19 mouse cellular contexts compared by ENCODE assay signal in the genomic region with DNA sequence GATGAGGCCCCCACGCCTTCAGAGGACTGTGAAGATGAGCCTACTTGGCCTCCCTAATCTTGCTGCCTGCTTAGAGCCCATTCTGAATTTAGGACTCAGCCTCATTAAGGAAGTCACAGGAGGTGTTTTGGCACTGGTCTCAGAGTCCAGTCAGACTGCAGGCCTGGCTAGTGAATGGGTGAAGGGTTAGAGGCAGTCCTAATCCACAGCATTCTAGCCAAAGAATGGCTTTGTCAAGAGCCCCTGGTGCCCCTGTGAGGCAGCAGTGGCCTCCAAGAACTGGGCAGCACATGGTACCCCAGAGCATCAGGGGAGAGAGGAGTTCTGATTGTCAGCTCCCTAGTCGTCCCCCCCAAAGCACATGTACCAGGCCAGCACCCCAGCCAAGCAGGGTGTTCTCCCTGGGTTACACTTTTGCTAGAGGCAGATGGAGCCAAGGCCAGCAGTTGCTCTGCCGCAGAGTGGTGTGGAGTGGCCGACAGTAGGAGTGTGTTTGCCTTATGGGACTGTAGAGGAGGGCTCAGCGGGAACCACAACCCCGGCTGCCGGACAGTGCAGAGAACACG.
A peak's percentile ranks its signal among the peaks of the same experiment; 100 is the strongest.
DNase-seq lines count a peak whose midpoint lies in the region; ATAC-seq and TF ChIP-seq lines count a peak whose summit lies in the region.
"Had no signal": no experiment of that assay in that cellular context is flagged by ENCODE, and none has a peak within 500 bp of the region (broad histone marks: within the 10 kb centered on the region; RNA-seq: fewer than 3 reads in every experiment).

No protein-coding gene starts in this region.

- no peak overlapping the region for H3K9ac ChIP-seq in heart, embryonic 11.5 days (ENCODE audit: low read depth, low read length)
- no peak overlapping the region for H3K9ac ChIP-seq in liver, adult 2 months (ENCODE audit: low read depth, low read length)
- H3K9ac ChIP-seq in liver, embryonic 12.5 days: no peak overlapping the region
- H3K9ac ChIP-seq: forebrain, embryonic 12.5 days; forebrain, postnatal 0 days; hindbrain, embryonic 12.5 days had no signal

- ATAC-seq in heart, embryonic 11.5 days (replicated peaks; ENCODE audit: insufficient number of reproducible peaks, low FRiP score, low TSS enrichment): no peak
- no peak for ATAC-seq in liver, embryonic 12.5 days
- ATAC-seq in erythroblast, adult 5-6 weeks (replicated peaks; ENCODE audit: low FRiP score, poor library complexity, severe bottlenecking): peak; percentile 12; the same call in 1 of the 2 replicates
- ATAC-seq: forebrain, postnatal 0 days; hindbrain, embryonic 16.5 days; inflammation-experienced regulatory T-cells, adult 6 months had no signal

- H3K79me2 ChIP-seq in liver, adult 2 months (ENCODE audit: control insufficient read depth, insufficient read depth, low read length): no peaks in the 10 kb centered on the region

- intact Hi-C loops in left cerebral cortex, postnatal 25 days (cut with DNase I): no loop called here

- no peak overlapping the region for H3K4me2 ChIP-seq in heart, embryonic 11.5 days
- no peak overlapping the region for H3K4me2 ChIP-seq in liver, embryonic 12.5 days
- H3K4me2 ChIP-seq: forebrain, embryonic 12.5 days; hindbrain, embryonic 12.5 days had no signal

- TF ChIP-seq POLR2A in liver, adult 2 months (IDR thresholded peaks at IDR 0.05; ENCODE audit: extremely low read depth, insufficient read depth, low read length): no peak

- DNase-seq in heart, adult 11 months: peak; percentile 91
- DNase-seq in liver, adult 2 months (ENCODE audit: extremely low read depth, low read depth, low spot score): peak; percentile 71
- peak; percentile 73 for DNase-seq in adipocyte (ENCODE audit: low spot score)
- no peak for DNase-seq in left cerebral cortex, postnatal 25 days (ENCODE audit: low spot score in 2 of 2)
- DNase-seq in right cerebral cortex, postnatal 4 days: no peak
- DNase-seq: adrenal gland, postnatal 10 days; cerebellum, adult 11-12 months; forebrain, postnatal 0 days; heart, postnatal 10 days; heart, postnatal 4 days had no signal

- no peaks in the 10 kb centered on the region for H3K36me3 ChIP-seq in heart, embryonic 11.5 days (ENCODE audit: control insufficient read depth, insufficient read depth, low read length)
- H3K36me3 ChIP-seq in liver, adult 2 months (ENCODE audit: control insufficient read depth, insufficient read depth, low read length): no peaks in the 10 kb centered on the region
- H3K36me3 ChIP-seq in liver, embryonic 12.5 days: no peaks in the 10 kb centered on the region
- H3K36me3 ChIP-seq: embryonic facial prominence, embryonic 10.5 days; forebrain, embryonic 12.5 days; hindbrain, embryonic 12.5 days had no signal

- H3K27ac ChIP-seq in heart, embryonic 11.5 days (ENCODE audit: low read depth, low read length): no peak overlapping the region
- no peak overlapping the region for H3K27ac ChIP-seq in liver, adult 2 months (replicated peaks; ENCODE audit: insufficient read depth, low read depth, low read length)
- H3K27ac ChIP-seq in liver, embryonic 12.5 days: no peak overlapping the region
- H3K27ac ChIP-seq: forebrain, embryonic 12.5 days; hindbrain, embryonic 12.5 days had no signal

- no peak for TF ChIP-seq CTCF in liver, adult 2 months (IDR thresholded peaks at IDR 0.05; ENCODE audit: low read depth, low read length)

- WGBS in heart, embryonic 11.5 days (ENCODE audit: insufficient replicate concordance): 81% methylated on average over 8 of the region's 8 CpGs
- 89% methylated on average over 8 of the region's 8 CpGs for WGBS in liver, adult 2 months
- WGBS in liver, embryonic 12.5 days (ENCODE audit: insufficient replicate concordance): 79% methylated on average over 8 of the region's 8 CpGs

- H3K4me3 ChIP-seq in heart, embryonic 11.5 days (ENCODE audit: low read depth, low read length): no peak overlapping the region
- no peak overlapping the region for H3K4me3 ChIP-seq in liver, adult 2 months (ENCODE audit: insufficient read depth, low read depth, low read length)
- no peak overlapping the region for H3K4me3 ChIP-seq in liver, embryonic 12.5 days
- H3K4me3 ChIP-seq: embryonic facial prominence, embryonic 10.5 days; erythroblast, embryonic 14.5 days; forebrain, embryonic 12.5 days; hindbrain, embryonic 12.5 days had no signal

- no peaks in the 10 kb centered on the region for H3K27me3 ChIP-seq in heart, embryonic 11.5 days (ENCODE audit: control insufficient read depth, insufficient read depth, low read length)
- no peaks in the 10 kb centered on the region for H3K27me3 ChIP-seq in liver, adult 2 months (ENCODE audit: control insufficient read depth, insufficient read depth, low read length)
- no peaks in the 10 kb centered on the region for H3K27me3 ChIP-seq in liver, embryonic 12.5 days (replicated peaks)
- H3K27me3 ChIP-seq: forebrain, embryonic 12.5 days; hindbrain, embryonic 12.5 days had no signal

- H3K9me3 ChIP-seq in heart, embryonic 11.5 days (replicated peaks; ENCODE audit: control insufficient read depth, low read length): no peaks in the 10 kb centered on the region
- H3K9me3 ChIP-seq in liver, embryonic 12.5 days (replicated peaks): no peaks in the 10 kb centered on the region
- H3K9me3 ChIP-seq: embryonic facial prominence, embryonic 10.5 days; forebrain, embryonic 12.5 days; hindbrain, embryonic 12.5 days had no signal

- H3K4me1 ChIP-seq in heart, embryonic 11.5 days (ENCODE audit: control insufficient read depth, insufficient read depth, low read length): peaks cover 6% of the 10 kb centered on the region; the same call in 1 of the 2 replicates
- H3K4me1 ChIP-seq in liver, adult 2 months (ENCODE audit: control insufficient read depth, insufficient read depth, low read length): peaks cover 11% of the 10 kb centered on the region
- H3K4me1 ChIP-seq in liver, embryonic 12.5 days: peaks cover 7% of the 10 kb centered on the region
- H3K4me1 ChIP-seq: forebrain, embryonic 12.5 days had no signal

Comparison
In these comparisons a context has a peak if more than half of its experiments do, and no peak if none do; other contexts are left out.
1. DNase-seq: peak in heart, adult 11 months (single experiment), liver, adult 2 months (single experiment) and adipocyte (single experiment); none in left cerebral cortex, postnatal 25 days (0 of 2) and right cerebral cortex, postnatal 4 days (single experiment).